Mouse (Mus musculus) liver, adult (tissue): ENCODE data around the gene Casp3.
A peak's percentile ranks its signal among the peaks of the same experiment; 100 is the strongest.

Source experiments
- GATA4 ChIP-seq: IDR thresholded peaks from 2 replicates; pipeline ENCODE4 v1.6.1; 2014; ENCODE audit warnings: mild to moderate bottlenecking, low read length; ENCODE audit not compliant: insufficient replicate concordance

Casp3 gene

DNA sequence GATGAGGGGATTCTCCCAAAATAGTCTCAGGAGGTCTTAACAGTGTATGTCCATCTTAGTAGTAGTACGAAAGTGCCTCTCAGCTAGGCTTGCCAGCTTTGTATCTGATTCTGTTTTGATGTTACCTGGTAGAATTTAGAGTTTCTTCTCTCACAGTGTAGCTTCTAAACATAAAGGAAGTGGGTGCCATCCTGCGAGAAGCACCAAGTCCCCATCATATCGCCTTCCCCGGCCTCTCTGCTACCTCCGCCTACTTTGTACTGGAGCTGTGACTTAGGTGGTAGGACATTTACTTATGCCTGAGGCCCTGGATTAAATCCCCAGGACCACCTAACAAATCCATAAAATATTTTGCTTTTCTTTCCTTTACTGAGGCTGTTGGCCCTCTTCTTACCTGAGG lies 9.6 kb downstream of the Casp3 start:
- no peak for TF ChIP-seq GATA4

DNA sequence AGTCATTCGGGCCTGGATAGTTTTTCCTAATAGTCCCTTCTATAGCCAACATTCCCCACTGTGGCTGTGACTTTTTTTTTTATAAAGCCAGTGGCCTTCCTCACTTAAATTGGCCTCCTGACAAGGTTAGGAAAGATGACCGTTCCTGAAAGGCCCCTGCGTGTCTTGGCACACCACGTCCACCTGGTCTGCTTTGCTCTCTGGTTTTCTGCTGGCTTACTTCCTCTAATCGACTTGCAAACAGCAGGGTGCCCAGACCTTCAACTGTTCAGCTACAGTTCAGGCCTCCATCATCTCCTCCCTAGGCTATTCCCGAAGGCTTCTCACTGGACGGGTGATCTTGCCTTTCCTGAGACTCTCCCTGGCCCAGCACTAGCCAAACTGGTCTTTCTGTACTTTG lies 10.8 kb downstream of the Casp3 start:
- TF ChIP-seq GATA4: no peak

DNA sequence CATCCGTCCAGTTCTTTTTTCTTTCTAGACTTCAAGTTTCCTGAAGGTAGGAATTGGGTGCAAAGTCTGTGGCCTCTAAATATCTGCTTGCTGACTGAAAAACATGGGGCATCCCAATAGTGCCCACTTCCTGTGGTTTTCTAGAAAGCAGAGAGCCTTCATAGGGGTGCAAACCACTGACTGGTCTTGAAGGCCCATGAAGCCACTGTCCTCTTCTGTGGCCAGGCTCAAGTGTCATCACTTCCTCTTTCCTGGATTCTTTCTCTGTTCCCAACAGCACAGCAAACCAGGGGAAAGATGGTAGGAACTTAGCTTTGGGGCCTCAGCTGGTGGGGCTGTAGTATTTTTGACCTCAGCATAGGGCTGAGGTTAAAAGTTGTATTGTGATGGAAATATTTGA lies 11.6 kb downstream of the Casp3 start:
- TF ChIP-seq GATA4: no peak

DNA sequence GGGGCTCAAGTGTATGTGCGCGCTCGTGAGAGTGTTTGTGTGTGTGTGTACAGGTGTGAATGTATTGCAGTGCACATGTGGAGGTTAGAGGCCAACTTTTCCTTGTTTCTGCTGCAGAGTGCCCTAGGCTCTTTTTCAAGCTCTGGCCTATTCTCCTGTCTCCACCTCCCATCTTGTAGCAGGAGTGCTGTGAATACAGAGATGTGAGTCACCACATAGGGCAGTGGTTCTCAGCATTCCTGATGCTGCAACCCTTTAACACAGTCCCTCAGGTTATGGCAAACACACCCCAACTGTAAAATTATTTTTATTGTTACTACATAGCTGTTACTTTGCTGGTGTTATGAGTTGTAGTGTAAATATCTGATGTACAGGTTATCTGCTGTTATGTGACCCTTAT lies 13.3 kb downstream of the Casp3 start:
- TF ChIP-seq GATA4: no peak

DNA sequence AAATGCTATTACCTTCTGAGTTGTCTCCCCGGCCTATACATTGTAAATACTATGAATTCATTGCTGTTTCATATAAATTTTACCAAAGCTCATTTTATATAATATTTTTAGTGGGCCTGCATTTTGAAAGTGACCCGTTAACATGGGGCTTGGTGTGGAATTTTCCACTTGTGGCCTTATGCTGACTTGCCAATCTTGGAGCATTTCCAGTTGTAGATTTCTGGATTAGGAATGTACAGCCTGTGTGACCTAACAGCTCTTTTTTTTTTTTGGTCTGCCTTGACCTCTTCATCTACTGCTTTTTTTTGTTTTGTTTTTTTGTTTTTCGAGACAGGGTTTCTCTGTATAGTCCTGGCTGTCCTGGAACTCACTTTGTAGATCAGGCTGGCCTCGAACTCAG lies 13.8 kb downstream of the Casp3 start:
- TF ChIP-seq GATA4: no peak

DNA sequence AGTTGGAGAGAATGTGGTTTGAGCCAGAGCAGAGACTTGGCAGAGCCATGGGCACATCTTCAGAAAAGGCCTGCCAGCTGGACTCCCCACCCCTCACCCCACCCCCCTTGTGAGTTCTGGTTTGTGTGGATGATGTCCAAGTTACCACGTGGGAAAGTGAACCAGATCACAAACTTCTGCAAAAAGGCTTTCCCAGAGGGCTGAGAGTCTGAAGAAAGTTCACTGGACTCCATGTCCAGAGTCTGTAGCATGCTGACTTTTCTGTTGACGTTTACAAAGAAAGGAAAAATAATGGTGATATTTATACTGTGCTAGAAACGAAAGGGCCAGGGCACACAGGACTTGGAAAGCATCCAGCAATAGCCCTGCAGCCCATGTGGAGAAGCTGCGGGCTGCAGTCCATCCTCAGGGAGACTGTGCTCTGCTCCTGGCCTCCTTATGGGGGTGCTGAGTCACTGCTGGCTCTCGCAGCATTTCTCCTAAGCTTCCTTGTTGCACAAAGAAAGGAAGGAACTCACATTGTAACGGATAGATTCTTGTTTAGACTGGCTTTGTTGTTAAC lies 22.0 kb downstream of the Casp3 start:
- TF ChIP-seq GATA4: no peak

DNA sequence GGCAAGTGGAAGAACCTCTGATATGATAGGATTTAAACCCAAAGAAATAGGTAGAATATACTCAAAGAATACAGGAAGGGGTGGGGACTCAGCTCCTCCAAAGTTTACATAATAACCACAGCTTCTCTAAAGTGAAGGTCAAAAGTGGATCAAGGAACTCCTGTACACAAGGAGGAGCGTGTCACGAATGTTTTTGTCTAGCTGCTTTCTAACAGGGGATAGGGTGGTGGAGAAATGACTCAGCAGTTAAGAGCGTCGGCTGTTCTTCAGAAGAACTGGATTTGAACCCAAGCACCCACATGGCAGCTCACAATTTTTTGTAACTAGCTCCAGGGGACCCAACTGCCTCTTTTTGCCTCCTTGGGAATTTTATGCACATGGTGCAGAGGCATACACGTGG lies 22.8 kb downstream of the Casp3 start:
- TF ChIP-seq GATA4: no peak

DNA sequence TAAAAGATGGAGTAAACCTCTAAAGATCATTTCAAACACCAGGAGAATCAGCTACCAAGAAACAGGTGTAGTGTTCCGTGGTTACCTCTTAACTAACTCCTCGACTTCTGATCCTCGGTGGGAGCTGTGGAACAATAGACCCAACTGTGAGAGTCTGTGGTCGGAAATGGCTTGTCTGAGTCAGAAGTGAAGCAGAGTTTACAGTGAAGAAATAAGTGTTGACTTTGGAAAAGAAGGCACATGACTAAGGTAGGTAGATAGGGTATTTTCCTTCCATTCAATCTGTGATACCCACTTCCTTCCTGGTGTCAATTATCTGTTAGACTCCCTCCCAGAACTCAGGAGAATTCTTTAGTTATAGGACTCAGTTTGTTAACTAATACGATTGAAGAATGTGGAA lies 24.2 kb downstream of the Casp3 start:
- no peak for TF ChIP-seq GATA4

DNA sequence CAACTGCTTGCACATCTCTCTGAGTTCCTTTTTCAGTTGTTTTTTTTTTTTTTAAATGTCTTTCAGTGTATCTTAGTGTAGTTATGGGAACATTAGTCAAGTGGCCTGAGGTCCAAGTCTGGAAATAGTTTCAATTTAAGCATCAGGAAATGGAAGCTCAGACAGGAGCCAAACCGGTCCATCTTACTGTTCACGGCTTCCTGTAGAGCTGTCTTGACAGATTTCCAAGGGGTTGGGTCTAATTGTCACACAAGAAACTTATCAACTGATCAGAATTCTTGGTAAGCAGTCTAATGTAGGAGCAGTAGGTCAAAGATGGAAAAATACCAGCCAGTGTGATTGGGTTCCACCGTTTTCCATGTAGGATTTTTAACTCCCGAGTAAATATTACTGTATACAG lies 31.3 kb downstream of the Casp3 start:
- TF ChIP-seq GATA4: peak; percentile 20; the same call in 1 of the 2 replicates

DNA sequence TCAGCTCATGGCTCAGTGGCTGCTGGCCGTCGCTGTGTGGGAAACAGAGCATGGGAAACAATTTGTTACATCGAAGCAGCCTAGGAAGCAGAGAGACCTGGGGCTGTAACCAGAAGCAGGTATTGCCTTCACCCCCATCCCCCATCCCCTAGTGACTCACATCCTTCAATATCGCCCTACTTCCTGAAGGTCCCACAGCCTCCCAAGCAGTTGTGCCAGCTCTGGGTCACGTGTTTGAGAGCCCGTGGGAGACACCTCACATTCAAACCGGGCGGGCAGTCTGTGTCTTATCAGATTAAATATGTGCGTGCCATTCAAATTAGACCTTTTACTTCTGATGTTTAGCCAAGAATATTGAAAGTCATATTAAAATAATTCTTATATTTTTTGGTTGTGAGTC lies 34.8 kb downstream of the Casp3 start:
- no peak for TF ChIP-seq GATA4

DNA sequence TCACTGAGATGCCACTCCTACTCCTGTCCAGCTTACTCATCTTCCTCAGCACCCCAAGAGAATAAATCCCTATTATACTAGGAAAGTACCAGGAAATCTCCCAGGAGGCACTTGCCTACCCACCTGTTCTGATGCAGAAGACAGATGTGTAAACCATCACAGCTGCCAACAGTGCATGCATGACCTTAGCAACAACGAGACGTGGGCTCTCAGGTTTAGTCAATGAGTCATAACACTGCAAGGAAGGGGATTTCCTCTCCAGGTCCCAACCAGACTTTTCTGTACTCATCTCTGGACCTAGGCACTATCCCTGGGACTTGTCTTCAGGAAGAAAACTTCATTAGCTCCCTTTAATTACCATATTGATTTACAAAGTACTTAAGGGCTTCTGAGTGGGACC lies 38.8 kb downstream of the Casp3 start:
- no peak for TF ChIP-seq GATA4

DNA sequence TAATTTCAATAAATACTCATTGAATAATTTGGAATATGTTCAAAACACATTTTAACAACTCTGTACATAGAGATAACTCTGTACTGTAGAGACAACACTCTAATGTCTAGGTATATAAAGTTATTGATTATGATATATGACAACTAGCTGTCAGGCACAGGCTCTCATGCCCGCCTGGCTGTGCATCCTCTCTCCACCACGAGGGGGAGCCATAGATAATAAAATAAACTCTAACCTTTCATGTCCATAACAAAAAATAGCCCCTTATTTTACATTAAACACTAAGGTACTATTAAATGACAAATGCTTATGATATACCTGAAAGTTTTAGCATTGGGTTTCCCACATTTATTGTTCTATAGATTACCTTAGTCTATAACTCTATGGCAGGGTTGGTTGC lies 54.4 kb downstream of the Casp3 start:
- TF ChIP-seq GATA4: no peak

DNA sequence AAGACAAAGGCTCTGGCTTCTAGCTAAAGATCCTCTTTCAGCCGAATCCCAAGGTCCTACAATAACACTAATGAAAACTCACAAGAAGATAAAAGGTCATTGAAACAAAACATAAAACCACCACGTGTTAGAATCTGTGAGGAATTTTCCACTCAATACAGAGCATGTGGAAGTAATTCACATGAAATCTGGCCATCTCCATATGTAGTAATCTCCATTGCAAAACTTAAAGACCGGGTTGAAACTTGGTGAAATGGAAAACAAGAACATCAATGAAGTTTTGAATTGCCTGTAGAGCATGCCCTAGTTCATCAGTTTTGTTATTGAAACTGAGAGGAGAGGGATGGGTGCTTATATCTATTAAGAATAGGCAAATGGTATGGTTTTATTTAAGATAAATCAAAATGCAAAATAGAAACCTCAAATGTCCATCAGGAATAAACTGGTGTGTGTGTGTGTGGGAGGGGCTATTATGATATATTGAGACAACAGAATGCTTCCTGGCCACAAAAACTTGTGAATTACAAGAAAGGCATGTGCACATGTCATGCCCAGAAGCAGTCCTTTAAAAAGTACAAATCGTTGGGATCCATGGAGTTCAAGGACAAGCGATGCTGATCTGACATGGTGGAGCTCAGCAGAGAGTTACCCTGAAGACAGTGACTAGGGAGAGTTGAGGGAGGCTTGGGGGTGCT lies 63.7 kb downstream of the Casp3 start:
- no peak for TF ChIP-seq GATA4

DNA sequence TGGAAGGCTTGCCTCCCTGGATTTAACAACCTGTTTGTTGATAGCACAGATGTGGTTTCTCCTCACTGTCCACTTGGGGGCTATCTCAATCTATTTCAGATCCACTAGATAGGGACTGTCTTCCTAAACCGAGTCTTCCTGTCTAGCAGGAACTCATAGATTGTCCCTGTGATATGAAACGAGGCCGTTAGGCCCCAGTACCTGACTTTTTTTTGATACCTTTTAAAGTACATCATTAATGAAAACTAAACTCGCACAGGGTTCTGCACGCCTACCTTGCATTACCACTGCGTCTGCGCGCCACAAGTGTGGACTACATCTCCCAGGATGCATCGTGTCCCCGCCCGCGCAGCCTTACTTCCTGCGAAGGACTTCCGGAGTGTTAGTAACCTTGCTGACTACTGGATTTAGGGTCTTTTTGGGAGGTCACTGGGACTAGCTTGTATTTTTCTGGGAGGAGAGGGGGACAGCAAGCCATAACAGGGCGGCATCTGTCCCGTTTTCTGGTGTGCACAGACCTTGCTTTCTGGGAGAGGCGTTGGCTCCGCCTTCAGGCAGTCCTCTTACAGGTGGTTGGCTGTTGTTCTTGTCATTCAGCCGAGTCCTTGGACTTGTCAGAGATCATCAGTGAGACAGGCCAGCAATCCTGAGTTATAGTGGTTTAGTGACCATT lies 69.7 kb downstream of the Casp3 start:
- peak; percentile 35; the same call in 1 of the 2 replicates for TF ChIP-seq GATA4
